Mouse (Mus musculus) spleen, adult 2 months (tissue): ENCODE results near the gene Plppr1.

Experiments used
- CTCF ChIP-seq: fragments of 200-500 bp; IDR thresholded peaks from 2 replicates; pipeline ENCODE4 v1.5.1; 2011; ENCODE audit warnings: mild to moderate bottlenecking, inconsistent platforms; ENCODE audit not compliant: insufficient read depth, insufficient read length, insufficient replicate concordance; ENCODE audit errors: extremely low read depth
- POLR2A ChIP-seq: fragments of 200-500 bp; IDR thresholded peaks from 2 replicates; pipeline ENCODE4 v1.6.1; 2011; ENCODE audit warnings: low read depth, low read length, inconsistent platforms

DNA sequence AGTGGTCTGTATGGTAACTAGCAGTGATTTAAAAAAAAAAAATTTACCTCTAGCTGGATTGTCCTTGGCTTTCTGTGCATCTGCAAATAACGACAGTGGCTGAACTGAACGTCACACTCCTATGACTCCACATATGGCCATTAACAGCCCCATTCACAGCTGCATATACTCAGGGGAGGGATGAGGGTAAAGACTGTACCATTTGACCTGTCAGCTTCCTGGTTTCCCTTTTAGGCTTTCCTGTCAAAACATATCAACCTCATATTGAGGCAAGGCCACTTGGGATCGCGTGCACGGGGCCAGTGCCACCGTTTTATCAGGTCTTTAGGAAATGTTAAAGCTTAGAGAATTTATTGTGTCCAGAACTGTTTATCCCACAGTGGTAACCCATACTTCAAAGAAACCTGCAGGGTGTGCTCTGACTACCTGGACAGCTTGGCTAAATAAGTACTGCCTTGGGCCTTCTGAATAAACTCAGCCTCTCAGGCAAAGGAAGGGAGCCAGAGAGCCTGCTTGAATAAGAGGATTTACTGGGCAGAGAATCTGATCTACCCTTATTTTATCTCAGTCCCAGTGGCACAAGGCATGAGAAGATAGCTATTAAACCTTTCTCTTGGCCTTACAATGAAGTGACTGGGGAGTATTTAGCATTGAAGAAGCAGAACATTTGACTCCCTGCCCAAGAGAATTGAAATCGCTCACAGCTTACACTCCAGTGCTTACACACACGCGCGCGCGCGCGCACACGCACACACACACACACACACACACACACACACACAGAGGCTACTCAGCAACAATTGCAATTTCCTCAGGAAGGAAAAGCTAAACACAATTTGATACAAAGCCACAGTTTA is 226.5 kb downstream of the Plppr1 start:
- TF ChIP-seq CTCF (no peak), POLR2A (no peak)
